Mouse (Mus musculus): ENCODE results near the gene Dclre1a. TPM values are rescaled to one million over a fixed set of nuclear protein-coding genes. Genes with fewer than 3 reads are reported as not detected.

The Dclre1a gene
- polyA plus RNA-seq, 1 experiment from 2014 or later, result 20.6 TPM

GRCm38 (mm10) chr19:56563469-56563868, 15.4 kb upstream of the Dclre1a start:
- 81% methylated on average over 3 of the region's 3 CpGs for WGBS
- Histone ChIP-seq H3K36me3 (ENCODE audit: control insufficient read depth, insufficient read depth, low read length) (no peaks in the 10 kb centered on the region), H3K4me2 (ENCODE audit: low read depth, low read length) (no peak overlapping the region), H3K27me3 (ENCODE audit: control insufficient read depth, insufficient read depth, low read length) (no peaks in the 10 kb centered on the region), H3K27ac (ENCODE audit: low read length) (no peak overlapping the region), H3K4me3 (replicated peaks; ENCODE audit: low read length) (no peak overlapping the region), H3K9me3 (replicated peaks; ENCODE audit: control insufficient read depth, low read length) (0 out of 2 replicates have a peak, but pooled peaks cover 2% of the 10 kb centered on the region), H3K4me1 (ENCODE audit: control insufficient read depth, insufficient read depth, low read length) (peaks cover 4% of the 10 kb centered on the region), H3K9ac (ENCODE audit: low read length) (no peak overlapping the region)
- ATAC-seq (ENCODE audit: insufficient read depth, low FRiP score), result no peak

DNA sequence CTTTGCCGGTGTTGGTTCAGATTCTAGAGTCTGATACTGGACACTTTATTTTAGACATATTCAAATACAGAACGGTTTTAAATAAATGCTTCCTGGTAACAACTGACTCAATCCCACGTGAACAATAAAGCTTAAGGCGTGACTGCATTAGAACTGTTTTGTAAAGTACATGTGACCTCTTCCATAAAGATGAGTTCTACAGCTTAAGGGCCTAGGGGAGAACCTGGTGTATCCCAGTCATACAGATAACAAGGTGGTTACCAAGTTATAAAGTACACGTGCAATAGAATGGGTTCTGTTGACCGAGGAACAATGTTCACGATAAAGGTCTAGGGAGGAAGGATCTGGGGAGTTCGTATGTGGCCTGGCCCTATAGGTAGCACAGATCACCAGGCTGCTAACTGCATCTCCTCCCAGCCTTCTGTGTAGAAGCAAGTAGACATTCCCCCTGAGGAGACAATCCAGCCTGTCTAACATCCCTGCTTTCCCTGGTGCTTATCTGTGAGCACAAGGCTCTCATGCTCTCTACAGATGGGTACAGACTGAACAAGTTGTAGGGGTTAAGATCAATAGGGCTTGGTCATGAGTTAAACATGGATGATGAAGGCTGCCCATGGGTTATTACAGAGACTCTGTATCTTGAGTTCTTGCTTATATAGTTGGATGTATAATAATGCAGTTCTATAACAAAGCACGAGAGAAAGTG, 14.6 kb upstream of the Dclre1a start:
- H3K4me3 ChIP-seq (replicated peaks; ENCODE audit: low read length), result no peak overlapping the region
- 84% methylated on average over 9 of the region's 9 CpGs for WGBS
- no peak overlapping the region for H3K4me2 ChIP-seq (ENCODE audit: low read depth, low read length)
- H3K4me1 ChIP-seq (ENCODE audit: control insufficient read depth, insufficient read depth, low read length), result peaks cover 6% of the 10 kb centered on the region; the same call in 1 of the 2 replicates
- H3K27ac ChIP-seq (ENCODE audit: low read length), result no peak overlapping the region
- H3K27me3 ChIP-seq (ENCODE audit: control insufficient read depth, insufficient read depth, low read length), result no peaks in the 10 kb centered on the region
- H3K36me3 ChIP-seq (ENCODE audit: control insufficient read depth, insufficient read depth, low read length), result no peaks in the 10 kb centered on the region
- no peak for ATAC-seq (ENCODE audit: insufficient read depth, low FRiP score)
- no peak overlapping the region for H3K9ac ChIP-seq (ENCODE audit: low read length)
- H3K9me3 ChIP-seq (replicated peaks; ENCODE audit: control insufficient read depth, low read length), result 0 out of 2 replicates have a peak, but pooled peaks cover 2% of the 10 kb centered on the region

GRCm38 (mm10) chr19:56555972-56556371, 8.0 kb upstream of the Dclre1a start:
- ATAC-seq (ENCODE audit: insufficient read depth, low FRiP score), result no peak
- H3K9ac ChIP-seq (ENCODE audit: low read length), result no peak overlapping the region
- WGBS, result 70% methylated on average over 5 of the region's 5 CpGs

GRCm38 (mm10) chr19:56553177-56553576, 5.2 kb upstream of the Dclre1a start:
- Histone ChIP-seq H3K36me3 (ENCODE audit: control insufficient read depth, insufficient read depth, low read length) (peaks cover 19% of the 10 kb centered on the region; the same call in 1 of the 2 replicates), H3K27ac (ENCODE audit: low read length) (no peak overlapping the region), H3K4me3 (replicated peaks; ENCODE audit: low read length) (no peak overlapping the region), H3K9me3 (replicated peaks; ENCODE audit: control insufficient read depth, low read length) (no peaks in the 10 kb centered on the region), H3K27me3 (ENCODE audit: control insufficient read depth, insufficient read depth, low read length) (no peaks in the 10 kb centered on the region), H3K4me1 (ENCODE audit: control insufficient read depth, insufficient read depth, low read length) (peaks cover 8% of the 10 kb centered on the region; the same call in 1 of the 2 replicates), H3K4me2 (ENCODE audit: low read depth, low read length) (no peak overlapping the region), H3K9ac (ENCODE audit: low read length) (no peak overlapping the region)
- ATAC-seq (ENCODE audit: insufficient read depth, low FRiP score), result no peak
- 95% methylated on average over 3 of the region's 3 CpGs for WGBS

More at GRCm38 (mm10) chr19:56555972-56556371, 8.0 kb upstream of the Dclre1a start:
- no peaks in the 10 kb centered on the region for H3K27me3 ChIP-seq (ENCODE audit: control insufficient read depth, insufficient read depth, low read length)
- no peak overlapping the region for H3K27ac ChIP-seq (ENCODE audit: low read length)
- no peak overlapping the region for H3K4me3 ChIP-seq (replicated peaks; ENCODE audit: low read length)
- H3K9me3 ChIP-seq (replicated peaks; ENCODE audit: control insufficient read depth, low read length), result 0 out of 2 replicates have a peak, but pooled peaks cover 2% of the 10 kb centered on the region
- H3K4me2 ChIP-seq (ENCODE audit: low read depth, low read length), result no peak overlapping the region
- peaks cover 6% of the 10 kb centered on the region; the same call in 1 of the 2 replicates for H3K4me1 ChIP-seq (ENCODE audit: control insufficient read depth, insufficient read depth, low read length)
- H3K36me3 ChIP-seq (ENCODE audit: control insufficient read depth, insufficient read depth, low read length), result peaks cover 19% of the 10 kb centered on the region; the same call in 1 of the 2 replicates

DNA sequence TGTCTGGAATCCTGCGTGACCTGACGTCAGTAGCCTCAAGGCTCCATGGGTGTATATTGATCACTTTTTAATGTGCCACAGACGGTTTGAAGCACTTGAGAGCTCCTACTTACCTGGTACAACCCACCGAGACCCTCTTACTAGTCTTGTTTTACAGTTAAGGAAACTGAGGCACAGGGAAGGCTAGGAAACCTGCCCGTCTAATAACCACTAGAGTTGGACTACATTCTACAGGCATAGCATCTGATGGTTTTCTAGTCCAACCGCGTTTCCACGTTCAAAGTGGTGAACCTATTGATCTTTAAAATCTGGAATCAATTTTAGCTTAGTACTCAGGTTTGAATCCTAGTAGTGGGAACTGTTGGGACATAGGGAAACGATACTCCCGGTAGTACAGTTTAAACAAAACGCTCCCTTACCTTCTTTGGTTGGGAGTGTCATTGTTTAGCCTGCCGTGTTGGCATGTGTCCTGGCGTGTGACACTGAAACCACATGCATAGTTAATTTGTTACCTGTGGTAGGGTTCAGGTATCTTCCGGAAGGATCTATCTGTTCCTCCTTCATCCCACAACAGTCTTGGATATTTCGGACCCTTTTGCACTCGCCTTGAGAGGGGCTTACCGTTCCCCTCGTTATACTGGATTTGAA, 1.1 kb upstream of the Dclre1a start:
- no peak for ATAC-seq (ENCODE audit: insufficient read depth, low FRiP score)
- Histone ChIP-seq H3K9me3 (replicated peaks; ENCODE audit: control insufficient read depth, low read length) (no peaks in the 10 kb centered on the region), H3K4me2 (ENCODE audit: low read depth, low read length) (peak overlapping the region; percentile 60), H3K9ac (ENCODE audit: low read length) (peak overlapping the region; percentile 89), H3K27ac (ENCODE audit: low read length) (peak overlapping the region; percentile 95), H3K36me3 (ENCODE audit: control insufficient read depth, insufficient read depth, low read length) (peaks cover 16% of the 10 kb centered on the region; the same call in 1 of the 2 replicates), H3K4me1 (ENCODE audit: control insufficient read depth, insufficient read depth, low read length) (peaks cover 6% of the 10 kb centered on the region; the same call in 1 of the 2 replicates), H3K27me3 (ENCODE audit: control insufficient read depth, insufficient read depth, low read length) (no peaks in the 10 kb centered on the region), H3K4me3 (replicated peaks; ENCODE audit: low read length) (peak overlapping the region; percentile 91)
- WGBS, result 16% methylated on average over 18 of the region's 18 CpGs

DNA sequence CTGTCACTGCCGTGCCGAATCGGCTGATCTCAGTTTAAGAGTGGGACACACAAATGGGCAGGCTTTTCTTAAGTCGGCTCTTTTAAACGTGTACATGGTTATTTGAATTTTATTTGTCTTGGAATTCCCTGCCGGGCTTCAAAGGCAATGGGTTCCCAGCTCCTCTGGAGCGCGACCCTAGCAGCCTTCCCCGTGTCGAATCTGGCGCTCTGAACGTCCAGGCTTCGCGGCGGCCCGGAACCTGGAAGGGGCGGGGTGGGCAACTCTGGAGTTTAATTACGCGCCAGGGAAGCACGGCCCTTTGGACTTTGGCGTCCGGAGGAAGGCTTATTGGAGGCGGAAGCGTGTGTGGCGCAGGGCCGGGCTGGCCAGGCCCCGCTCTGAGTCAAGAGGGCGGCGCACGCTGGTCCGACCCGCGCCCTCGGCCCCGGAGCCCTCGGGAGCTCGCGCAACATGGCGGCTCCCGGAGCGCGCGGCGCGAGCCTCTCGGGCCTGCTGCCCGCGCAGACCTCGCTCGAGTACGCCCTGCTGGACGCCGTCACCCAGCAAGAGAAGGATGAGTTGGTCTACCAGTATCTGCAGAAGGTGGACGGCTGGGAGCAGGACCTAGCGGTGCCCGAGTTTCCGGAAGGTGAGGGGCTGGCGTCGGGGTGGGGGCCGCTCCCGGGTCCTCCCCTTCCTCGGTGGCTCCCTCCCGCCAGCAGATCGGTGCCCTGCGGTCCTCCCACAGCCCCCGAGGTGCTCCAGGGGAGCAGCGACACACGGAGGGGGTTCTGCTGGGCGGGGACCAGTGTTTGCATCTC, 409 bp upstream of the Dclre1a start, which contains the start of gene Nhlrc2:
Gene Nhlrc2 (plus strand): TSS at position 32 of the 803 bp plus-strand sequence.
- Histone ChIP-seq H3K27ac (ENCODE audit: low read length) (peak within 1 kb of the TSS; percentile 95), H3K9ac (ENCODE audit: low read length) (peak within 1 kb of the TSS; percentile 89), H3K4me3 (replicated peaks; ENCODE audit: low read length) (peak within 1 kb of the TSS; percentile 91), H3K9me3 (replicated peaks; ENCODE audit: control insufficient read depth, low read length) (no peaks in the 10 kb centered on the region), H3K27me3 (ENCODE audit: control insufficient read depth, insufficient read depth, low read length) (no peaks in the 10 kb centered on the region), H3K4me1 (ENCODE audit: control insufficient read depth, insufficient read depth, low read length) (peaks cover 6% of the 10 kb centered on the region; the same call in 1 of the 2 replicates), H3K4me2 (ENCODE audit: low read depth, low read length) (peak within 1 kb of the TSS; percentile 60), H3K36me3 (ENCODE audit: control insufficient read depth, insufficient read depth, low read length) (peaks cover 15% of the 10 kb centered on the region; the same call in 1 of the 2 replicates)
- WGBS, result under 1% methylated on average over 69 of the region's 69 CpGs
- peak; percentile 94 for ATAC-seq (ENCODE audit: insufficient read depth, low FRiP score)

- Histone ChIP-seq H3K4me2 (ENCODE audit: low read depth, low read length) (no peak overlapping the region), H3K9me3 (replicated peaks; ENCODE audit: control insufficient read depth, low read length) (no peaks in the 10 kb centered on the region), H3K4me1 (ENCODE audit: control insufficient read depth, insufficient read depth, low read length) (peaks cover 6% of the 10 kb centered on the region; the same call in 1 of the 2 replicates), H3K27me3 (ENCODE audit: control insufficient read depth, insufficient read depth, low read length) (no peaks in the 10 kb centered on the region), H3K9ac (ENCODE audit: low read length) (no peak overlapping the region), H3K4me3 (replicated peaks; ENCODE audit: low read length) (no peak overlapping the region), H3K27ac (ENCODE audit: low read length) (no peak overlapping the region), H3K36me3 (ENCODE audit: control insufficient read depth, insufficient read depth, low read length) (peaks cover 7% of the 10 kb centered on the region; the same call in 1 of the 2 replicates)
- no peak for ATAC-seq (ENCODE audit: insufficient read depth, low FRiP score)
Observed at GRCm38 (mm10) chr19:56546031-56546430, 2.0 kb downstream of the Dclre1a start.

GRCm38 (mm10) chr19:56544681-56545388, 3.2 kb downstream of the Dclre1a start:
- peak overlapping the region; percentile 68 for H3K27ac ChIP-seq (ENCODE audit: low read length)
- peak; percentile 18; the same call in 1 of the 2 replicates for ATAC-seq (ENCODE audit: insufficient read depth, low FRiP score)
- no peak overlapping the region for H3K4me3 ChIP-seq (replicated peaks; ENCODE audit: low read length)
- 77% methylated on average over 13 of the region's 13 CpGs for whole genome bisulfite sequencing
- H3K27me3 ChIP-seq (ENCODE audit: control insufficient read depth, insufficient read depth, low read length), result no peaks in the 10 kb centered on the region
- peaks cover 4% of the 10 kb centered on the region; the same call in 1 of the 2 replicates for H3K4me1 ChIP-seq (ENCODE audit: control insufficient read depth, insufficient read depth, low read length)
- no peak overlapping the region for H3K9ac ChIP-seq (ENCODE audit: low read length)
- peaks cover 7% of the 10 kb centered on the region; the same call in 1 of the 2 replicates for H3K36me3 ChIP-seq (ENCODE audit: control insufficient read depth, insufficient read depth, low read length)
- H3K9me3 ChIP-seq (replicated peaks; ENCODE audit: control insufficient read depth, low read length), result no peaks in the 10 kb centered on the region
- H3K4me2 ChIP-seq (ENCODE audit: low read depth, low read length), result no peak overlapping the region
